Mouse (Mus musculus): ENCODE measurements around the gene Fkbp9. TPM values are rescaled to one million over a fixed set of nuclear protein-coding genes. Genes with fewer than 3 reads are reported as not detected.

Gene Fkbp9
- total RNA-seq, 2 experiments from 2014 or later, result 3.2 to 6.6 TPM

DNA sequence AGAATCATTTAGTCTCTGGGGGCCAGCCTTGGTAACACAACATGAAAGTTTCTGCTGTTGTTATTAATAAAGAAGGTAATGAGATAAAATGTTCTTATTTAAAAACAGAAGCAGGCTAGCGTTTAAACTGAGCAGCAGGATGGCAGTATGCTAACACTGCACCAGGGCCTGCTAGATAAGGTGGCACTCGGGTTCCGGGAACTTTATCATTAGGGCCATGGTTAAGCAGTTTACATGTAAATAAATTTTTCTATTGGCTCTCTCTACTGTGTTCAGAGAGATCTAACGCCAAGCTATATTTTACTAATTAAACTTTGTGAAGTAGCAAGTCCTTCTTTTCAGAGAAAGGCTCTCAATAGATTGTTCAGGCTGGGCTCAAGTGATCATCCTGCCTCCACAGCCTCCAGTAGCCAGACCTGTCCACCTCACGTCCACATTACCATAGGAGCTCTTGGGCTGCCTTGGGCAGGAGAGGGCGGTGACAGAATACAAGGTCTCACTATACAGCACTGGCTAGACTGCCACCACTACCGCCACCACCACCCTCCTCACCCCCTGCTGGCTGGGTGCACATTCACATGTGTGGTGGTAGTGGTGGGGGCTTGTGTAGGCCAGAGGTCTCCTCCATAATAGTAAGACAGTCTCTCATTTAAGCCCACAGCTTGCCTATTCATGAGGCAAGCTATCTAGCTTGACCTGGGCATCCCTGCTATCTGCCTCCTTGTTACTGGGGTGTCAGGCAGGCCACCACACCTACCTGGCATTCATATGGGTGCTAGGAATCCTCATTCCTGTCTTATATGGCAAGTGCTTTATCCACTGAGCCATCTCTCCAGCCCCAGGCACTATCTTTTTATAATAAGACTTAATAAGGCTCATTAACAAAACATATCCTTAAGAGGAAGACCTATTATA lies 71.0 kb downstream of the Fkbp9 start:
- peak; percentile 66 for ATAC-seq (replicated peaks; ENCODE audit: low FRiP score, low TSS enrichment, poor library complexity, severe bottlenecking)

DNA sequence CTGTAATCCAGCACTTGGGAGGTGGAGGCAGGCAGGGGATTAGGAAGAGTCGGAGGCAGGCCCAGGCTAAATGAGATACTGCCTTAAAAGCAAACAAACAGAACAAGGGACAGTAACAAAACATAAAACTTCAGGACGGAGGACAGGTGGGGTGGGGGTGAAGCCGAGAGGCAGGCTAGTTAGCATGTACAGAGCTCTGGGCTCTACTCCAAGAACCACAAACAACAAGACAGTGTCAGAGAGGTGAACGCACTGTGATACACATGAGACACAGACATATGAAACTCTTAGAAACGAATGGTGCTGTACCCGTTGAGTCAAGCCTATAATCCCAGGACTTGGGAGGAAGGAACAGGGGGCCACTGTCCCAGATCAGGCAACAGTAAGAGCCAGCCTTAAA lies 72.0 kb downstream of the Fkbp9 start:
- ATAC-seq (replicated peaks; ENCODE audit: low FRiP score, low TSS enrichment, poor library complexity, severe bottlenecking), result 0 out of 2 replicates have a peak, but pooled peaks have one; percentile 10

DNA sequence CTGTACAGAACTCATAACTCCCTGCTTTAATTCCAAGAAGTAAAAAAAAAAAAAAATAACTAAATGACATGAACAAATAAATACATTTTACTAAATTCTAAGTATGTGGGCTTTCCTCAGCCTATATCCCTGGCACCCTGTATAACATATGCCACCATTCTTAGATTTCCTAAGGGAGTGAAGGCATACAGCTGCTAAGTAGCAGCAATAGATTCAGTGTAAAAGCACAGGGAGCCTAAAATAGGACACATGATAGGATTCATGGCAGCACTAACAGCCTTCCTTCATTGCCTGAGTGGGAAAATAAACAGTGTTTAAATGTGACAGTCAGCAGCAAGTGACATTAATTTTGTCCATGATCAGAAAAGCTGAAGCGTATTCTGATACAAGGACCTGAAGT lies 72.5 kb downstream of the Fkbp9 start:
- ATAC-seq (replicated peaks; ENCODE audit: low FRiP score, low TSS enrichment, poor library complexity, severe bottlenecking), result no peak

GRCm38 (mm10) chr6:56904982-56905381 lies 73.1 kb downstream of the Fkbp9 start:
- no peak for ATAC-seq (replicated peaks; ENCODE audit: low FRiP score, low TSS enrichment, poor library complexity, severe bottlenecking)

GRCm38 (mm10) chr6:56905486-56905885 lies 73.6 kb downstream of the Fkbp9 start:
- ATAC-seq (replicated peaks; ENCODE audit: low FRiP score, low TSS enrichment, poor library complexity, severe bottlenecking), result no peak

DNA sequence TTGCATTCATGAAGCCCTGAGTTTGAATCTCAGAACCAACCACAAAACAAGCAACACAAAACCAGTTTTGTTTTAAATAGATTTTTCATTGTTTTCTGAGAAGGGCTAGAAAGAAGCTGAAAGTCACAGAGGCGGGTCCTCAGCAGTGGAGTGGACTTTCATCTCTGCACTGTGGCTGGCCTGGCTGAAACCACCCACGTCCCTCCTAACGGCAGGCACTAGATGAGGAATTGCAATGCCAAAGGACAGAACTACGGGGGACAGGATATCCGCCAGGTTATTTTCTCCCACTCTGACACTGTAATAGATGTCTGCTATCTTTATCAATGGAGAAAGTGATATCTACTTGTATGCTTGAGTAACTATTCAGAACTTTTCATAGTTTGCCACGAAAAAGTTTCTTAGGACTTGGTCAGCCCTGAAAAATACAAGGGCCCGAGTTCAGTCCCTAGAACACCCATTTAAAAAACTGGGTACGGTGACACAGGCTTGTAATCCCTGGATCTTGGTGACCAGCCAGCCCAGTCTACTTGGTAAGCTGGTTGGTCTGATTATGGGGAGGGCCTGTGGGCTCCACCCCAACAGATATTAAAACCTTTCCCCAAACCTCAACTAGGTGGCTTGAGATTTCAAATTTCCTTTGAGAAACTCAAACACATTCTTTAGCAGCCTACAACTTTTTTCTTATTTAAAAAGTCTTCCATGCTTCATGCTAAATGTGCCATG lies 74.4 kb downstream of the Fkbp9 start:
- ATAC-seq (replicated peaks; ENCODE audit: low FRiP score, low TSS enrichment, poor library complexity, severe bottlenecking), result no peak

DNA sequence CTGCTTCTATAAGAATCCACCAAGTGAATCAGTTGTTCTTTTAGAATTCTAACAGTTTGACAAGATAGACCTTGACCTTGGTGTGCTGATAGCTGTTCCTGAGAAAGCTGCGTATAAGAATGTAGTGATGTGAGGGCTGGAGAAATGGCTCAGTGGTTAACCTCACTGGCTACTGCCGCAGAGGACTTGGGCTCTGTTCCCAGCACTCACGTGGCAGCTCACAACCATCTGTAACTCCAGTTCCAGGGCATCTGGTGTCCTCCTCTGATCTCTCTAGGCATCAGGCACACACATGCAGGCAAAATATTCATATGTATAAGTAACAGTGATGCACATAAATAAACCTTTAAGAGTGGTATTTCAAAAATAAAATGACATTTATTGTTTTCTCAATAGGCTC lies 76.1 kb downstream of the Fkbp9 start:
- ATAC-seq (replicated peaks; ENCODE audit: low FRiP score, low TSS enrichment, poor library complexity, severe bottlenecking), result no peak

DNA sequence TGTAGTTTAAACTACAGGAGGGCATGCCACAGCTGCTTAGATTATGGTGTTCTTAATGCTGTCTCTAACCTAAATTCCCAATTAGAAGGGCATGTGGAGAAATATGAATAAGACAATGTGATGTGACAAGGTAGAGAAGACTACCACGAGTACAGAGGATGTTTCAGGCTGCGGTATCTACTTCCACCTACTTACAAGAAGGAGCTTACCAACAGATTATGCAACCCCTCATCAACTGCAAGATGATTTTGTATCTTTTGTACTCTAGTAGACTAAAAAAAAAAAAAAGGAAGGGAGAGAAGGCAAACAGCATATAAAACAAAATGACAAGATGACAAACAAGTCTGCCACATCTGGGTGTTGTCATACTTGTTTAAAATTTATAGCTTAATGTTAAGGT lies 76.5 kb downstream of the Fkbp9 start:
- no peak for ATAC-seq (replicated peaks; ENCODE audit: low FRiP score, low TSS enrichment, poor library complexity, severe bottlenecking)

- peak; percentile 54; the same call in 1 of the 2 replicates for ATAC-seq (replicated peaks; ENCODE audit: low FRiP score, low TSS enrichment, poor library complexity, severe bottlenecking)
Observed at GRCm38 (mm10) chr6:56908912-56909311, 77.1 kb downstream of the Fkbp9 start.

- peak; percentile 85 for ATAC-seq (replicated peaks; ENCODE audit: low FRiP score, low TSS enrichment, poor library complexity, severe bottlenecking)
Observed at GRCm38 (mm10) chr6:56910910-56911309, 79.1 kb downstream of the Fkbp9 start.

DNA sequence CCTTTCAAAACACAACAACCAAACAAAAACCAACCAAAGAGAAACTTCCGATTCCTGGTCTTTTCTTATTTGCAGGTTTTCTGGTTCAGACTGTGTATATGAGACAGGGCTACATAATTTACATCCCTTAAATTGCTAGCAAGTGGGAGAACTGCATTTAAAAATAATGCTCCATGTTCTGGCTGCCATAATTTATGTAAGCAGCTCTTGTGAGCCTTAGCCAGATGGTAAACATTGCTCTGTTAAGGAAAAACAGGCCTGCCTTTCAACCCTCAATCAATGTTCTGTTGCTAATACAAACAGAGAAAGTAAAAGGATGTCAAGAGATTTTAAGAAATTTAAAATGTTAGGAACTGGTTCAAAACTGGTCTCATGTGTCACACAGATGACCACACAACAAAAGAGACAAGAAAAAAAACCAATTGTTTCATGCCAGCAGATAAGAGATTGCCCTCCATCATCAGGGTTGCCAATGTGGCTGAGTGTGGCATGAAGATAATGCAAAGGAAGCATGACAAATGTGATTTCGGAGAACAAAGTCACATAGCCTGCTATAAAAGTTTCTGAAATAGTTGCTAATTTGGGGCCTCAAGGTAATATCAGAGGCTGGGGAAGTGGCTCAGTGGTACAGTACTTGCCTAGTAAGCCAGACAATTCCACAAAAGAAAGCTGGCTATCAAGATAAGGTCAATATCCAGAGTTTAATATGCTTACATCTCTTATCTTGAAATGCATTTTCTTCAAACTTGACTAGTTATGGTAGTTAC lies 81.4 kb downstream of the Fkbp9 start:
- peak; percentile 59 for ATAC-seq (replicated peaks; ENCODE audit: low FRiP score, low TSS enrichment, poor library complexity, severe bottlenecking)

DNA sequence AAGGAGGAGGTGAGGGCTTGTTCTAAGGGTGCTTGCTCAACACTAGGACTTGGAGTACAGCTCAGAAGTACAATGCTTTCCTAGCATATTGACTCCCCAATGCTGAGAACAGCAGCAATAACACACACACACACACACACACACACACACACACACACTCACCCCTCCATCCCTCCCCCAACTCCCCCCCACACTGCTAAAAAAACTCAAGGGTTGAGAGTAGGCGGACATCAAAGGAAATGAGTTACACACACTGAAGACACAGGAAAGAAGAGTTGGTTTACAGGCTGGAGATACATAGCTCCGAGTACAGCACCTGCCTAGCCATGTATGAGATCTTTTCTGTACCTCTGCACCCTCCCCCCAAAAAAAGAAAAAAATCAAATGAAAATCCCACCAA lies 84.4 kb downstream of the Fkbp9 start:
- ATAC-seq (replicated peaks; ENCODE audit: low FRiP score, low TSS enrichment, poor library complexity, severe bottlenecking), result no peak

GRCm38 (mm10) chr6:56917578-56918368 lies 85.9 kb downstream of the Fkbp9 start:
- ATAC-seq (replicated peaks; ENCODE audit: low FRiP score, low TSS enrichment, poor library complexity, severe bottlenecking), result peak; percentile 33; the same call in 1 of the 2 replicates

- no peak for ATAC-seq (replicated peaks; ENCODE audit: low FRiP score, low TSS enrichment, poor library complexity, severe bottlenecking)
Observed at GRCm38 (mm10) chr6:56919330-56920044, 87.6 kb downstream of the Fkbp9 start.

GRCm38 (mm10) chr6:56920222-56921092 lies 88.6 kb downstream of the Fkbp9 start:
- ATAC-seq (replicated peaks; ENCODE audit: low FRiP score, low TSS enrichment, poor library complexity, severe bottlenecking), result peak; percentile 63

DNA sequence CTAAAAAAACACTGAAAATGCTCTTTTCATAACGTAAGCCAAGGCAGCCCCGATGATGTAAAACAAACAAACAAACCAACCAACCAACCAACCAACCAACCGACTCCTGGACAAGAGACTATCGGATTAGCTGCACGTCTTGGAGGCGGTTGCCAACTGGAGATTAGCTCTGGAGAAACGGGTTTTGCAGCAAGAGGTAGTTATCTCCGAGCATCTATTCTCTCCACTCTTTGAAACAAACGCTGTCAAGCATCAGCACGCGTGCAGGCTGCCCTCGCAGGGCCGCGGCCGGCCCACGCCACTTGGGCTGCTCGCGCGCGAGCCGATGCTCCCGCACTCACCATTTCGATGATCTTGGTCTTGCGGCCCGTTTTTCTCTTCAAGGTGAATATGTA lies 91.5 kb downstream of the Fkbp9 start:
- peak; percentile 55 for ATAC-seq (replicated peaks; ENCODE audit: low FRiP score, low TSS enrichment, poor library complexity, severe bottlenecking)
